Mouse (Mus musculus) lung, adult 2 months (tissue): ENCODE measurements around the gene Isg15.

Experiments used
- CTCF ChIP-seq: fragments of 200-500 bp; IDR thresholded peaks from 2 replicates; pipeline ENCODE4 v1.5.1; 2011; ENCODE audit warnings: mild to moderate bottlenecking, low read length, control low read depth; ENCODE audit not compliant: insufficient read depth
- POLR2A ChIP-seq: fragments of 200-500 bp; IDR thresholded peaks from 2 replicates; pipeline ENCODE4 v1.6.1; 2011; ENCODE audit warnings: low read depth, mild to moderate bottlenecking, control low read depth, low read length, borderline replicate concordance; ENCODE audit errors: extremely low read depth

DNA sequence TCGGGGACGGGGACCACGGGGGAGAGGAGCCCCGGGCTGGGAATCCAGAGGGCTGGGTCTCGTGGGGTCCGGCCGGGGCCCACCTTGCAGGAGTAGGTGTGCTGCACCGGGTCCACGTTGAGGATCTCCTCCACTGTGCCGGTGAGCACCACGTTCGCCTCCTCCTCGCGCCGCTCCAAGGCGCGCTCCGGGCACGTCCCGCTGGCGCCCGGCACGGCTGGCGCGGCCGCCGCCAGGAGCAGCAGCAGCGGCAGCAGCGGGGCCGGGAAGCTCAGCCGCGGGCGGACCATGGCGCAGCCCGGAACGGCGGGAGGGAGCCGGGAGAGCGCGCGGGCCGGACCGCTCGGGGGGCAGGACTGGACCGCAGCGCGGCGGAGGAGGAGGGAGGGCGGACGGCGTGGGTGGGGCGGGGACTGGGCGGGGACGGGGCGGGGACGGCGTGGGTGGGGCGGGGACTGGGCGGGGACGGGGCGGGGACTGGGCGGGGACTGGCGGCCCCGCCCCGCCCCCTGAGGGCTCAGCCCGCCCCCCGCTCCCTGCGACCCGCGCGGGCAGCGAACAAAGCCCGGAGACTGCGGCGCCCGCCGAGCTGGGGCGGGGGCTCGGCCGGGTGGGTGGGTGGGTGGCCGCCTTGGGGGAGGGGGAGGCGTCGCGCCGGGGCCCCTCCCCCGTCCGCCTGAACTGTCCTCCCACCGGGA, 3.3 kb downstream of the Isg15 start, which contains the start of gene Agrn:
- TF ChIP-seq CTCF (no peak), POLR2A (peak; percentile 57; the same call in 1 of the 2 replicates)
